Mouse (Mus musculus): ENCODE measurements around the gene Slc39a10.

DNA sequence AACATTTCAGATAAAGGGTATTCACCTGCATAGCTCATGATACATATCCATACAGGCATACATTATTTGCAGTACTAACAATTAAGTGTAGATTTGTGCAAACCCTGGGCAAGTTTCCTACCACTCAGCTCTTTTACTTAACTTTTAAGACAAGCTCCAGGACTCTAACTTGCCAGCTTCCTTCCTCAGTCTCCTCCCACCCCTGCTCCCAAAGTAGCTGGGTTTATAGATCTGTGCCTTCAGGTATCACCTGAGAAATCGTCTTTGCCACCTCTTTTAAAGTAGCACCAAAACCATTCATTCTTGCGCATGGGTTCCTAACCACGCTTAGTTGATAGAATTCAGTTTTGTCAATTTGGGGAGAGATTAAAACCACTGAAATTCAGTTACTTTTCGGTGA lies 41.1 kb downstream of the Slc39a10 start:
- no peak for TF ChIP-seq GATA1 (IDR thresholded peaks at IDR 0.05; ENCODE audit: borderline replicate concordance, low read length)
- TF ChIP-seq FLI1 (IDR thresholded peaks at IDR 0.05; ENCODE audit: low read length), result no peak
